Mouse (Mus musculus): ENCODE measurements around the gene Med29.

DNA sequence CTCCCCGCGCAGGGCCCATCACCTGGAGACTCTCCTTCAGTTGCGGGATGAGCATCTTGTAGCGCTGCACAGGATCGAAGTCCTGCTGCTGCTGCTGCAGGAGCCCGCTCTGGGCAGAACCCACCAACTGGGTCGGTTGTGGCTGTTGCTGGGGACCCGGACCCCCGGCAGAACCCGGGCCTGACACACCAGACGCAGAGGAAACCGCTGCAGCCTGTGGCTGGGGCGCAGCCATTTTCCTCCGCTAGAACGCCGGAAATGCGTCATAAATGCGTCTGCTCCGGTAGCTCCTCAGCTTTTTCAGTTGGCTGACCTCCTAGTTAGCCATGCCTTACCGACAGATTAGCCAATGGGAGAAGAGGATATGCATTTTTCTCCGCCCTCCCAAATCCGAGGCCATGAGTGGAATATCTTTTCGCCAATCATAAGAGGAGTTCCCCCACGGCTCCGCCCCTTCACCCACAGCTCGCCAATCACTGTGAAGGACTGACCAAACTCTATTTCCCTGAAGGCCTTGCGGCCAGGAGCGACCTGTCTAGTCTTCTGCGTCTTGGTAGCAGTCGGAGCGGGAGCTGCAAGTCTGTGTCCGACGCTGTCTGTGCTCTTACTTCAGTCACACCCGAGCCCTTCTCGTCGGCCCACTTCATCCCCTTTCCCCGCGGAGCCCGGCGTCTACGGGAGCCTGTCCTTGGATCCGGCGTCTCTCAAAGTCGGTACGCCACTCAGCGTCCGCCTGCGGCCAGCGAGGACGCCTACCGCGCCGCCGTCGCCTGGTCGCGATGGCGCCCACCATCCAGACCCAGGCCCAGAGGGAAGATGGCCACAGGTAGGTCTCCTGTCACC lies at the start of gene Med29, which contains the start of gene Paf1:
- TF ChIP-seq CTCF (IDR thresholded peaks at IDR 0.05; ENCODE audit: control insufficient read depth, insufficient read depth, insufficient replicate concordance, low read depth, low read length): peak; percentile 16; the same call in 1 of the 2 replicates
- peak; percentile 99 for TF ChIP-seq POLR2A (IDR thresholded peaks at IDR 0.05; ENCODE audit: control insufficient read depth, low read depth, low read length)
